Mouse (Mus musculus) neutrophil, adult 65 days (primary cell): Measurements from ENCODE around the gene Kmt2a. TPM values are rescaled to one million over a fixed set of nuclear protein-coding genes. Genes with fewer than 3 reads are reported as not detected.

Experiments
- total RNA-seq: library from RNA; stranded (reverse); gene quantifications from 2 replicates; pipeline ENCODE4 v1.2.4, GENCODE M21; 2023

Gene Kmt2a
- total RNA-seq, result 42.8 and 47.7 TPM in 2 replicates

DNA sequence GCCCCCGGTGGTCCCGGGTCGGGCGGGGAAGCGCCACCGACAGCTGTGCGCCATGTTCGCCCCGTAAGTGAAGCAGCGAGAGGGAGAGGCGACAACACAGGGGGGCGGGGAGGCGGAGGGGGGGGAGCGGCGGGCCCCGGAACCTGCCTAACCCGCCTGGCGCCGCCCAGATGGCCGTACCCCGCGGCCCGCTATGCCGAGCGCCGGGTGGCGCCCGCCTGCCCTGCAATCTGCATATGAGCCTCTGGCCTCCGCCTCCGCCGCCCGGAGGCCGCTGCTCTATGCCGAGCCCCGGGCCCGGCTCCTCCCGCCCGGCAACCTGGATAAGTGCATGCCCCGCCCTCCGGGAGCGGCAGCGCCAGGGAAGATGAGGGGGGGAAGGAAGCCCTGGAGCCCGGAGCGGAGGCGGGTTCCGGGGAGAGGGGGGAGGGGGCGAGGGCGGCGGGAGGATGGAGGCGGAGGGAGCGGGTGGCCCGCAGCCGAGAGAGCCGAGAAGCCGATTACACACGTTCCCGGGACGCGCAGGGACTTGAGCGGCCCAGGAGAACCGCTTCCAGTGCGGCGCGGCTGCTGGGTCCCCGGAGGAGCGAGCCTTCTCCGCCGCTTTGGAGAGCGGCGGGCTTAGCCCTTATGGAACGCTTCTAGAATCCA, at the start of gene Kmt2a:
Gene Kmt2a (minus strand): TSS at position 76 of the 651 bp plus-strand sequence.

DNA sequence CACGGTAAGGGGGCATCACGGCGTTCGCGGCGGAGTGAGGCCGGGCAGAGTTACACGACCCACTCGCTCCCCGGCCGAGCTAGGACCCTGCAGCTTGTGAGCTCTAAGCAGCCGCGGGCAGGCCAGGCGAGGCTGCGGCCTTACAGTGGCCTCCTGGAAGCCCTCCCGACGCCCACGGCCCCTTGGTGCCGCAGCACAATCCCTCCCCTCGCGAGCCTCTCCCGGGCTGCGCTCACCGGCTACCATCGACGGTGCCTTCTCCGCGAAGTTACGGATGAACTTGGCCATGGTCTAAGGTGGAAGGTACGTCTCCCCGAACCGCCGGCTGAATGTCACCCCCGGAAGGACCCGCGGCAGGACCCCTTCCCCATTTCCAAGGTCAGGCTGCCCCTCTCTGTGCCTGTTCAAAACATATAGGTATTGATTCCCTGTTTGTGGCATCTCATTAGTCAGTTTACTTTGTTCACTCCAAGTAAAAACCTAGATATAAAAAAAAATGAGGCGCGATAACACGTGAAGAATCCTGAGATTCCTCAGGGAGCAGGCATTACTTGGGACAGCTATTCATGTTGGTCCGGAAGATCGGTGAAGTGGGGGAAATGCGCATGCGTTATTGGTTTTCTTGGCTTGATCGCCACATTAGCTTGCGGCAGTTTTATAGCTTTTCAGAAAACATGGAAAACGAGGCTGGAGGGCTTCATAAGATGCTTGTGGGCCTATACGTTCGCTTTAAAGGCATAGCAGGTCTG, 39.5 kb upstream of the Kmt2a start, which contains the start of gene Atp5l:
Gene Atp5l (minus strand): TSS at position 369 of the 749 bp plus-strand sequence.

GRCm38 (mm10) chr9:44802808-44803450, 78.2 kb downstream of the Kmt2a start, which contains the start of gene Ttc36:
Ttc36 (minus strand) TSS chr9:44803072.

DNA sequence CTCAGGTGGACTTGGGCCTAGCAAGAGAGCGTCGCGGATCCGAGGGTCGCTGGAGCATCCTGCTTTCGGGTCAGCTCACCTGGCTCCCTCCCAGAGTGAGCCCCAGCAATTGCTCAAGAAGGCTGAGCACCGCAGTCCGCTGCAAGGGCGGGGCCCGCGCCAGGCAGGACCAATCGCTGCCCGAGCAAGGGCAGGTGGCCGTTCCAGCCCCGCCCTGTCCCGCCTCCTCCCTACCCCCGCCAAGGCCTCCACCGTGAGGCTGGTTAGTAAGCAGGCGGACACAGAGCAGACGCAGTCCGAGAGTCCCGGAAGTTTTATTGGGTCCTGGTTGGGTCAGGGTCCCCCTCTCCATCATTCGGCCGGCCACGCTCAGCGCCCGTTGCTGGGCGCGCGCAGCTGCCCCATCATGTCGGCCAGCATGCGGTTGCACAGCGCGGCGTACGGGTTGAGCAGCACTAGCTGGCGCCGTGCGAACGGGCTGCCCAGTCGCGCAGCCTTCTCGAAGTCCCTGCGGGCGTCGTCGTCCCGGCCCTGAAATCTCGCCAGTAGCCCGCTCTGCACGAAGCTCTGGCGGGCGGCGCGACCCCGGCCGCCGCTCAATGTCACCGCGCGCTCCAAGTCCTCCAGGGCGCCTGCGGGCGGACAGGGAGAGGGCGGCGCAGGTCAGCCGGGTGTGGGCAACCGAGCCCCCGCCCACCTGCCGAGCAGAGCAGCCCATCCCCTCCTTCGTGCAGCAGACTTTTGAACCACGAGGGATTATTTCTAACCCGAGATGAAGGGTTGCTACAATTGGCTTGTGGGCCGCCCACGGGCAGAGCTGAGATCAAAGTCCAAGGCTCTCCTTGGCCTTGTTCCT, 81.8 kb downstream of the Kmt2a start, which contains the start of gene Tmem25:
Gene Tmem25 (minus strand): TSS at position 206 of the 856 bp plus-strand sequence.

DNA sequence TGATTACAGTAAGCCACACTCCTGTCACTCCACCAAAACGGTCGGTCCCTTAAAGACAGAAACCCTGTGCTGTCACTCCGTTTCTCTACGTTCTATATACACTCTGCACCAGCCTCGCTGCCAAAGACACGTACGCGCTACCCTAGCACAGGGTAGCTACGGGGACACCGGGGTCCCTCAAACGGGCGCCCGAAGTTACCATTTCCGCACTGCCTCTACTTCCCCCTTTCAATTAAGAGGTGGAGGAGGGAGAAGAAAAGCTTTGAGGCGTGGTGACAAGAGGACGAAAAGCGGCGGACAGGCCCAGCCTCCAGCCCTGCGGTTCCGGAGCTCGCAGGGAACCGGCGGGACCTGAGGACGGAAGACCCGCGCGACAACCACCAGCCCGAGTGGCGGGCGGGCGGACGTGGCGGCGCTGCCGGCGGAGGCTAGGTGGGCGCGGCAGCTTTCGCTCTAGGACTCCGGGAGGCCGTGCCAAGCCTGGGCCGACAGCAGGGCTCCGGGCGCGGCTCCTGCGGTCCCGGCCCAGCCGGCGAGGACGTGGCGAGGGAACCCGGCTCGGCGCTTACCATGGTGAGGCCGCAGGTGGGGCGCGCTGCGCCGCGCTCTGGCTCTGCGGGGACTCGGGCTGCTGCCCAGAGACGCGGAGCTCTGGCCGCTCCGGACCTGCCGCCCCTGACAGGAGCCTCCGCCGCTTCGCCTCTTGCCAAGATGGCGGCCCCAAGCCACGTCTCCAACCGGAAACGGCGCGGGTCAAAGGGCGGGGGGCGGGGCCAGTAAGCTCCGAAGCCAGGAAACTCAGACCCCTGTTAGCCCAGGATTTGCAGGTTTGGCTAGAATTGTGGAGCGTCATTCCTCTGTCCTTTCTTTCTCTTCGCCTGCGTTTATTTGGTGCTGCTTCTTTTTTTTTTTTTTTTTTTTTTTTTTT, 113.7 kb downstream of the Kmt2a start, which contains the start of the genes Arcn1 and Ift46:
Gene Arcn1 (minus strand): TSS at position 745 of the 928 bp plus-strand sequence.
Gene Ift46 (plus strand): TSS at position 808 of the 928 bp plus-strand sequence.

Other genes with a start within 250 kb of the Kmt2a start
- not detected in 2 replicates for gene Treh, start 208.1 kb downstream of the Kmt2a start, total RNA-seq
- 2.0 and 4.8 TPM in 2 replicates for gene Phldb1, start 146.1 kb downstream of the Kmt2a start, total RNA-seq
- 109 and 136 TPM in 2 replicates for gene Arcn1, start 113.5 kb downstream of the Kmt2a start, total RNA-seq
- 25.6 and 33.3 TPM in 2 replicates for gene Ift46, start 113.4 kb downstream of the Kmt2a start, total RNA-seq
- gene Tmem25, start 82.0 kb downstream of the Kmt2a start, total RNA-seq, result 0.92 and 1.3 TPM in 2 replicates
- gene Ttc36, start 78.2 kb downstream of the Kmt2a start, total RNA-seq, result 1.3 TPM in 1 of 2 replicates, not detected in the other
- 155 and 185 TPM in 2 replicates for gene Atp5l, start 39.4 kb upstream of the Kmt2a start, total RNA-seq
- gene Ube4a, start 84.3 kb upstream of the Kmt2a start, total RNA-seq, result 63.4 and 71.4 TPM in 2 replicates
- gene Cd3g, start 99.1 kb upstream of the Kmt2a start, total RNA-seq, result 0.47 and 0.93 TPM in 2 replicates
- 100 and 121 TPM in 2 replicates for gene Cd3d, start 100.5 kb upstream of the Kmt2a start, total RNA-seq
- not detected in 2 replicates for gene Cd3e, start 128.3 kb upstream of the Kmt2a start, total RNA-seq
- 0.11 TPM in 1 of 2 replicates, not detected in the other for gene Mpzl2, start 158.5 kb upstream of the Kmt2a start, total RNA-seq
- 9.9 and 12.7 TPM in 2 replicates for gene Mpzl3, start 173.9 kb upstream of the Kmt2a start, total RNA-seq
- gene Jaml, start 197.9 kb upstream of the Kmt2a start, total RNA-seq, result 93.4 and 131 TPM in 2 replicates
- 1.5 and 2.0 TPM in 2 replicates for gene Scn2b, start 236.5 kb upstream of the Kmt2a start, total RNA-seq